Mouse (Mus musculus) midbrain, postnatal 0 days (tissue): ENCODE results near the gene Prr13. TPM values are rescaled to one million over a fixed set of nuclear protein-coding genes. Genes with fewer than 3 reads are reported as not detected.

Experiments used
- ATAC-seq: fragments of 200-750 bp; cut with Nextera tagmentation; 2 replicates; pipeline ENCODE4 v1.8.0; 2017; ENCODE audit warnings: moderate number of reproducible peaks, mild to moderate bottlenecking, moderate TSS enrichment, moderate library complexity; ENCODE audit not compliant: low FRiP score
- DNase-seq: peaks from one replicate; pipeline ENCODE4 v3.0.0-alpha.2; 2015; ENCODE audit warnings: low spot score
- H3K27ac ChIP-seq: fragments of 300-500 bp; sonication (generic); 2 replicates; pipeline ENCODE4 v1.5.1; 2014; ENCODE audit warnings: low read depth, mild to moderate bottlenecking, low read length, mixed read lengths
- H3K27me3 ChIP-seq: fragments of 300-500 bp; sonication (generic); 2 replicates; pipeline ENCODE4 v1.6.1; 2014; ENCODE audit warnings: low read length, control low read depth, mixed read lengths; ENCODE audit not compliant: insufficient read depth
- H3K36me3 ChIP-seq: fragments of 300-500 bp; sonication (generic); 2 replicates; pipeline ENCODE4 v1.6.1; 2014; ENCODE audit warnings: low read length, control low read depth, mixed read lengths; ENCODE audit not compliant: insufficient read depth
- H3K4me1 ChIP-seq: fragments of 300-500 bp; sonication (generic); 2 replicates; pipeline ENCODE4 v1.6.1; 2014; ENCODE audit warnings: mild to moderate bottlenecking, control low read depth, antibody characterized with exemption, low read length, mixed read lengths; ENCODE audit not compliant: insufficient read depth
- H3K4me2 ChIP-seq: fragments of 300-500 bp; sonication (generic); 2 replicates; pipeline ENCODE4 v1.6.1; 2014; ENCODE audit warnings: low read depth, mild to moderate bottlenecking, low read length, mixed read lengths; ENCODE audit not compliant: poor library complexity, severe bottlenecking
- H3K4me3 ChIP-seq: fragments of 300-500 bp; sonication (generic); 2 replicates; pipeline ENCODE4 v1.5.1; 2014; ENCODE audit warnings: low read depth, mild to moderate bottlenecking, low read length, moderate library complexity
- H3K9ac ChIP-seq: fragments of 300-500 bp; sonication (generic); replicated peaks from 2 replicates; pipeline ENCODE4 v1.6.1; 2014; ENCODE audit warnings: mild to moderate bottlenecking, low read length, moderate library complexity, mixed read lengths; ENCODE audit not compliant: poor library complexity, severe bottlenecking
- H3K9me3 ChIP-seq: fragments of 300-500 bp; sonication (generic); 2 replicates; pipeline ENCODE4 v1.6.1; 2016; ENCODE audit warnings: low read length, control low read depth
- CTCF ChIP-seq: IDR thresholded peaks from 2 replicates; pipeline ENCODE4 v1.5.1; 2016; ENCODE audit warnings: antibody characterized with exemption, mild to moderate bottlenecking
- WGBS: fragments of 180-500 bp; shearing (Covaris S2); extraction: QIAGEN DNeasy Blood & Tissue Kit; methylation state at CpG from one replicate; pipeline ENCODE4 v1.1.7; 2014; 5-methylcytosine and 5-hydroxymethylcytosine counted together
- polyA plus RNA-seq: library from polyadenylated mRNA; unstranded; fragments of >200 nt; fragmentation: Nextera tagmentation; extraction: Ambion mirVana; gene quantifications from 2 replicates; pipeline ENCODE4 v1.2.1, GENCODE M21; 2015
- total RNA-seq: library from RNA; depleted of rRNA; stranded (reverse); fragments of >200 nt; gene quantifications from 2 replicates; pipeline ENCODE4 v1.2.3, GENCODE M21; 2014

Prr13 gene
- total and polyA plus RNA-seq, 2 experiments from 2014 or later = 23.1 to 99.1 TPM

- no peaks in the 10 kb centered on the region for H3K27me3 ChIP-seq
- peaks cover 44% of the 10 kb centered on the region for H3K36me3 ChIP-seq
- peaks cover 4% of the 10 kb centered on the region; the same call in 1 of the 2 replicates for H3K4me1 ChIP-seq
- no peaks in the 10 kb centered on the region for H3K9me3 ChIP-seq
- H3K9ac ChIP-seq = no peak overlapping the region
- no peak overlapping the region for H3K4me3 ChIP-seq
- no peak overlapping the region for H3K27ac ChIP-seq
- DNase-seq (no peak), ATAC-seq (no peak)
- TF ChIP-seq CTCF = no peak
- WGBS = 54% methylated on average over 2 of the region's 2 CpGs
- no peak overlapping the region for H3K4me2 ChIP-seq
Observed at GRCm38 (mm10) chr15:102506464-102506830, 47.6 kb downstream of the Prr13 start.

GRCm38 (mm10) chr15:102506864-102507263 is 48.0 kb downstream of the Prr13 start:
- no peak for TF ChIP-seq CTCF
- Histone ChIP-seq H3K27me3 (no peaks in the 10 kb centered on the region), H3K9me3 (no peaks in the 10 kb centered on the region), H3K4me3 (no peak overlapping the region), H3K4me1 (peaks cover 7% of the 10 kb centered on the region; the same call in 1 of the 2 replicates), H3K27ac (no peak overlapping the region), H3K9ac (no peak overlapping the region), H3K4me2 (no peak overlapping the region), H3K36me3 (peaks cover 40% of the 10 kb centered on the region)
- ATAC-seq (no peak), DNase-seq (no peak)
- WGBS = 87% methylated on average over 1 of the region's 1 CpGs

GRCm38 (mm10) chr15:102507561-102507960 is 48.7 kb downstream of the Prr13 start:
- H3K27me3 ChIP-seq = no peaks in the 10 kb centered on the region
- H3K4me2 ChIP-seq = no peak overlapping the region
- H3K36me3 ChIP-seq = peaks cover 33% of the 10 kb centered on the region
- no peak overlapping the region for H3K27ac ChIP-seq
- H3K4me1 ChIP-seq = peaks cover 9% of the 10 kb centered on the region; the same call in 1 of the 2 replicates
- DNase-seq = no peak
- no peaks in the 10 kb centered on the region for H3K9me3 ChIP-seq
- no peak for ATAC-seq
- H3K9ac ChIP-seq = no peak overlapping the region
- no peak overlapping the region for H3K4me3 ChIP-seq
- no peak for TF ChIP-seq CTCF

GRCm38 (mm10) chr15:102508336-102508735 is 49.5 kb downstream of the Prr13 start:
- no peak for TF ChIP-seq CTCF
- ATAC-seq = no peak
- no peak overlapping the region for H3K9ac ChIP-seq
- no peaks in the 10 kb centered on the region for H3K27me3 ChIP-seq
- peaks cover 9% of the 10 kb centered on the region; the same call in 1 of the 2 replicates for H3K4me1 ChIP-seq
- peaks cover 26% of the 10 kb centered on the region for H3K36me3 ChIP-seq
- DNase-seq = no peak
- 81% methylated on average over 3 of the region's 3 CpGs for WGBS
- no peak overlapping the region for H3K4me3 ChIP-seq
- no peak overlapping the region for H3K27ac ChIP-seq
- H3K4me2 ChIP-seq = no peak overlapping the region
- no peaks in the 10 kb centered on the region for H3K9me3 ChIP-seq

- Histone ChIP-seq H3K4me1 (peaks cover 15% of the 10 kb centered on the region), H3K4me3 (peak overlapping the region; percentile 64), H3K4me2 (peak overlapping the region; percentile 75), H3K9me3 (no peaks in the 10 kb centered on the region), H3K9ac (peak overlapping the region; percentile 82), H3K27ac (peak overlapping the region; percentile 97), H3K27me3 (no peaks in the 10 kb centered on the region), H3K36me3 (peaks cover 11% of the 10 kb centered on the region; the same call in 1 of the 2 replicates)
- TF ChIP-seq CTCF = no peak
- 6% methylated on average over 9 of the region's 9 CpGs for WGBS
- ATAC-seq (peak; percentile 77), DNase-seq (peak; percentile 58)
Observed at GRCm38 (mm10) chr15:102510110-102510509, 51.3 kb downstream of the Prr13 start.

GRCm38 (mm10) chr15:102510590-102511284 is 51.9 kb downstream of the Prr13 start:
- Histone ChIP-seq H3K4me2 (peak overlapping the region; percentile 75), H3K4me1 (peaks cover 21% of the 10 kb centered on the region), H3K9me3 (no peaks in the 10 kb centered on the region), H3K9ac (peak overlapping the region; percentile 82), H3K4me3 (peak overlapping the region; percentile 64), H3K27me3 (no peaks in the 10 kb centered on the region), H3K36me3 (peaks cover 8% of the 10 kb centered on the region; the same call in 1 of the 2 replicates), H3K27ac (peak overlapping the region; percentile 97)
- 1% methylated on average over 33 of the region's 34 CpGs for WGBS
- DNase-seq = peak; percentile 95
- peak; percentile 20; the same call in 1 of the 2 replicates for TF ChIP-seq CTCF
- ATAC-seq = peak; percentile 96
